In the genomic region with DNA sequence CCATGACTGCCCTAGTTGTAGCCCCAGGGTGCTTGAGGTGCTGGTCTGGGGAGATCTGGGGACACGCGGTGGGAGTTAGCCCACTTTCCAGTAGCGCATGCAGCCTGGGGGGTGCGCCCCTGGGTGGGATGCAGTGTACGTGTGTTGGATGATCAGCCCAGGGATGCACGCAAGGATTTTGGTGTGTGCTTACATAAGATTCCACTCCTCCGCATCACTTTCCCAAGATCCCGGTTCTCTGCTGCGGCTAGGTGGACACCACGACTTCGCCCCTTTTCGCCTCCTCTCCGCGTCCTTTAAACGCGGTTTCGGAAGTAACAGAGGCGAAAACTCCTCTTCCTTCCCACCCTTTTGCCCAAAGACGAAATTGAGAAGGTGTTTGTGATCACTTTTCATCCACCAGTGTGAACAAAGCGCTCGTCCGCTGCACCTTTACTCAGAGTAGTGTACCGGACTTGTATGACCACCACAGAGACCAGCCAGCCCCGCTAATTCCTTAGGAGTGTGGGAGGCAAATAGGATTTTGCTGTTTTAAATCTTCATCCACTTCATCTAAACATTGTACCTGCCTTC, we compare ENCODE assay signal across 8 mouse cellular contexts. TPM values are rescaled to one million over a fixed set of nuclear protein-coding genes. Genes with fewer than 3 reads are reported as not detected.
DNase-seq lines count a peak whose midpoint lies in the region; ATAC-seq lines count a peak whose summit lies in the region.

No protein-coding gene starts in this region.

- peak overlapping the region; percentile 99 for H3K4me2 ChIP-seq in kidney, embryonic 16.5 days (replicated peaks; ENCODE audit: low read depth, low read length)
- peak overlapping the region; percentile 99 for H3K4me2 ChIP-seq in hindbrain, embryonic 13.5 days
- H3K4me2 ChIP-seq in midbrain, embryonic 12.5 days (replicated peaks) = peak overlapping the region; percentile 94

- no peak for DNase-seq in kidney, postnatal 36 days
- DNase-seq in embryo, embryonic 9.5 days (ENCODE audit: extremely low spot score) = peak; percentile 49
- DNase-seq in T-cell, adult 2 months (ENCODE audit: low spot score) = no peak
- no peak for DNase-seq in adrenal gland, adult 18-20 months (ENCODE audit: low spot score in 2 of 2)
- DNase-seq in layer of hippocampus, adult 9-10 months (ENCODE audit: low spot score) = no peak

- peaks cover 24% of the 10 kb centered on the region for H3K4me1 ChIP-seq in kidney, embryonic 16.5 days (ENCODE audit: insufficient read depth, low read length)
- peaks cover 39% of the 10 kb centered on the region for H3K4me1 ChIP-seq in hindbrain, embryonic 13.5 days (replicated peaks)
- H3K4me1 ChIP-seq in midbrain, embryonic 12.5 days = peaks cover 16% of the 10 kb centered on the region

- H3K27ac ChIP-seq in kidney, embryonic 16.5 days (ENCODE audit: low read length) = no peak overlapping the region
- H3K27ac ChIP-seq in hindbrain, embryonic 13.5 days = peak overlapping the region; percentile 94
- H3K27ac ChIP-seq in midbrain, embryonic 12.5 days (replicated peaks) = no peak overlapping the region

- H3K36me3 ChIP-seq in kidney, embryonic 16.5 days (ENCODE audit: insufficient read depth, low read length) = no peaks in the 10 kb centered on the region
- H3K36me3 ChIP-seq in hindbrain, embryonic 13.5 days = no peaks in the 10 kb centered on the region
- no peaks in the 10 kb centered on the region for H3K36me3 ChIP-seq in midbrain, embryonic 12.5 days

- WGBS in kidney, embryonic 16.5 days = 3% methylated on average over 24 of the region's 24 CpGs
- 2% methylated on average over 24 of the region's 24 CpGs for WGBS in hindbrain, embryonic 13.5 days
- WGBS in midbrain, embryonic 12.5 days = 4% methylated on average over 24 of the region's 24 CpGs

- peaks cover 24% of the 10 kb centered on the region for H3K27me3 ChIP-seq in kidney, embryonic 16.5 days (ENCODE audit: insufficient read depth, low read length)
- H3K27me3 ChIP-seq in hindbrain, embryonic 13.5 days = peaks cover 8% of the 10 kb centered on the region; the same call in 1 of the 2 replicates
- peaks cover 39% of the 10 kb centered on the region for H3K27me3 ChIP-seq in midbrain, embryonic 12.5 days

- H3K9ac ChIP-seq in kidney, embryonic 16.5 days (replicated peaks; ENCODE audit: low read length) = peak overlapping the region; percentile 88
- peak overlapping the region; percentile 96 for H3K9ac ChIP-seq in hindbrain, embryonic 13.5 days
- H3K9ac ChIP-seq in midbrain, embryonic 12.5 days (replicated peaks) = peak overlapping the region; percentile 93

- 0 out of 2 replicates have a peak, but pooled peaks cover 6% of the 10 kb centered on the region for H3K9me3 ChIP-seq in kidney, embryonic 16.5 days (ENCODE audit: low read length)
- H3K9me3 ChIP-seq in hindbrain, embryonic 13.5 days = no peaks in the 10 kb centered on the region
- 0 out of 2 replicates have a peak, but pooled peaks cover 3% of the 10 kb centered on the region for H3K9me3 ChIP-seq in midbrain, embryonic 12.5 days

- ATAC-seq in kidney, embryonic 16.5 days (ENCODE audit: low FRiP score, low TSS enrichment) = peak; percentile 14; the same call in 1 of the 2 replicates
- peak; percentile 37 for ATAC-seq in hindbrain, embryonic 13.5 days (ENCODE audit: low FRiP score)
- ATAC-seq in midbrain, embryonic 12.5 days (ENCODE audit: low FRiP score, low read depth) = peak; percentile 14; the same call in 1 of the 2 replicates

- peak overlapping the region; percentile 80 for H3K4me3 ChIP-seq in kidney, embryonic 16.5 days (ENCODE audit: low read length)
- peak overlapping the region; percentile 87 for H3K4me3 ChIP-seq in hindbrain, embryonic 13.5 days
- peak overlapping the region; percentile 89 for H3K4me3 ChIP-seq in midbrain, embryonic 12.5 days

RNA-seq across cellular contexts. Expression of gene Clstn1, which starts 1.4 kb away (rescaled TPM):
- 13.3 and 14.1 TPM in 2 replicates for polyA plus RNA-seq in kidney, embryonic 16.5 days (2015; fragmentation: Nextera tagmentation; extraction: Ambion mirVana)
- 64.6 and 83.6 TPM in 2 replicates for polyA plus RNA-seq in hindbrain, embryonic 13.5 days (2015; fragmentation: Nextera tagmentation; extraction: Ambion mirVana)
- 84.4 and 103 TPM in 2 replicates for polyA plus RNA-seq in midbrain, embryonic 12.5 days (2016; fragmentation: Nextera tagmentation; extraction: Ambion mirVana)
- 100 to 1,000 TPM; 104 to 106 TPM for total RNA-seq in adrenal gland, adult 18-20 months (2021)
